Mouse (Mus musculus): ENCODE measurements at regions not wholly inside any gene's neighbourhood (a gene's known extent, or its start where the extent isn't known, plus 50 kb on each side); places are given as distances from the start of the nearest gene placed in this dataset.

GRCm38 (mm10) chr4:54858604-54859003 lies 86.2 kb upstream of the Zfp462 start:
- TF ChIP-seq MAZ (IDR thresholded peaks at IDR 0.05; ENCODE audit: low read depth, low read length) (no peak), CTCF (conservative IDR thresholded peaks at IDR 0.05 in 1 of 2, IDR thresholded peaks at IDR 0.05 in 1 of 2; ENCODE audit: low read depth in 2 of 2, low read length in 2 of 2) (no peak), POLR2A (IDR thresholded peaks at IDR 0.05; ENCODE audit: low read depth, low read length) (no peak), EP300 (IDR thresholded peaks at IDR 0.05; ENCODE audit: low read length) (no peak), MAX (IDR thresholded peaks at IDR 0.05; ENCODE audit: low read length) (no peak), KAT2A (IDR thresholded peaks at IDR 0.05; ENCODE audit: insufficient replicate concordance, low read length) (no peak), UBTF (IDR thresholded peaks at IDR 0.05; ENCODE audit: low read depth, low read length) (no peak), USF2 (conservative IDR thresholded peaks at IDR 0.05; ENCODE audit: low read depth, low read length) (no peak), JUN (IDR thresholded peaks at IDR 0.05; ENCODE audit: insufficient read depth, low read depth, low read length) (no peak), GABPA (IDR thresholded peaks at IDR 0.05; ENCODE audit: insufficient replicate concordance, low read depth, low read length) (no peak), HCFC1 (IDR thresholded peaks at IDR 0.05; ENCODE audit: low read depth, low read length) (no peak), MEF2A (IDR thresholded peaks at IDR 0.05; ENCODE audit: borderline replicate concordance, low read depth, low read length) (no peak), MAFK (IDR thresholded peaks at IDR 0.05; ENCODE audit: insufficient replicate concordance, low read length) (no peak), NELFE (IDR thresholded peaks at IDR 0.05; ENCODE audit: low read depth, low read length) (no peak)
